Mouse (Mus musculus) testis, adult 2 months (tissue): ENCODE data around the gene Prdm1. TPM values are rescaled to one million over a fixed set of nuclear protein-coding genes. Genes with fewer than 3 reads are reported as not detected.

Source experiments
- H3K27ac ChIP-seq: fragments of 200-500 bp; 2 replicates; pipeline ENCODE4 v1.5.1; 2012; ENCODE audit warnings: low read depth, low read length; ENCODE audit not compliant: control insufficient read depth, insufficient read depth
- H3K27me3 ChIP-seq: fragments of 200-500 bp; 2 replicates; pipeline ENCODE4 v1.6.1; 2012; ENCODE audit warnings: mild to moderate bottlenecking, low read length, moderate library complexity; ENCODE audit not compliant: control insufficient read depth, insufficient read depth
- H3K36me3 ChIP-seq: fragments of 200-500 bp; 2 replicates; pipeline ENCODE4 v1.6.1; 2012; ENCODE audit warnings: mild to moderate bottlenecking, low read length; ENCODE audit not compliant: control insufficient read depth, insufficient read depth
- H3K4me1 ChIP-seq: fragments of 200-500 bp; 2 replicates; pipeline ENCODE4 v1.6.1; 2012; ENCODE audit warnings: low read length; ENCODE audit not compliant: control insufficient read depth, insufficient read depth
- H3K4me3 ChIP-seq: fragments of 200-500 bp; 2 replicates; pipeline ENCODE4 v1.5.1; 2012; ENCODE audit warnings: low read depth, mild to moderate bottlenecking, low read length, moderate library complexity, mixed read lengths; ENCODE audit not compliant: control insufficient read depth
- CTCF ChIP-seq: fragments of 200-500 bp; IDR thresholded peaks from 2 replicates; pipeline ENCODE4 v1.5.1; 2012; ENCODE audit warnings: low read depth, mild to moderate bottlenecking, inconsistent platforms, low read length, moderate library complexity; ENCODE audit not compliant: control insufficient read depth, insufficient read depth, insufficient replicate concordance
- POLR2A ChIP-seq: fragments of 200-500 bp; IDR thresholded peaks from 2 replicates; pipeline ENCODE4 v1.6.1; 2012; ENCODE audit warnings: low read depth, mild to moderate bottlenecking, inconsistent platforms, low read length, moderate library complexity; ENCODE audit not compliant: control insufficient read depth
- polyA plus RNA-seq: library from polyadenylated mRNA; depleted of rRNA; stranded (reverse); fragments of >200 nt; gene quantifications from 2 replicates; pipeline ENCODE4 v1.2.3, GENCODE M21; 2012

The Prdm1 gene
- polyA plus RNA-seq, 1 experiment: 0.04 TPM

GRCm38 (mm10) chr10:44511029-44511428 is 17.3 kb downstream of the Prdm1 start:
- Histone ChIP-seq H3K4me3 (no peak overlapping the region), H3K36me3 (no peaks in the 10 kb centered on the region), H3K27ac (no peak overlapping the region), H3K27me3 (no peaks in the 10 kb centered on the region), H3K4me1 (no peaks in the 10 kb centered on the region)
- TF ChIP-seq CTCF (no peak), POLR2A (no peak)

GRCm38 (mm10) chr10:44508649-44509048 is 19.7 kb downstream of the Prdm1 start:
- no peaks in the 10 kb centered on the region for H3K36me3 ChIP-seq
- H3K27ac ChIP-seq: no peak overlapping the region

GRCm38 (mm10) chr10:44507984-44508383 is 20.3 kb downstream of the Prdm1 start:
- Histone ChIP-seq H3K27ac (no peak overlapping the region), H3K27me3 (no peaks in the 10 kb centered on the region), H3K4me1 (no peaks in the 10 kb centered on the region), H3K36me3 (no peaks in the 10 kb centered on the region), H3K4me3 (no peak overlapping the region)
- no peak for TF ChIP-seq CTCF

More at GRCm38 (mm10) chr10:44508649-44509048, 19.7 kb downstream of the Prdm1 start:
- no peaks in the 10 kb centered on the region for H3K27me3 ChIP-seq
- H3K4me1 ChIP-seq: no peaks in the 10 kb centered on the region
- TF ChIP-seq CTCF: no peak
- TF ChIP-seq POLR2A: no peak
- no peak overlapping the region for H3K4me3 ChIP-seq

GRCm38 (mm10) chr10:44502891-44503290 is 25.4 kb downstream of the Prdm1 start:
- TF ChIP-seq POLR2A (no peak), CTCF (no peak)
- Histone ChIP-seq H3K4me3 (no peak overlapping the region), H3K36me3 (no peaks in the 10 kb centered on the region), H3K27me3 (no peaks in the 10 kb centered on the region), H3K27ac (no peak overlapping the region), H3K4me1 (no peaks in the 10 kb centered on the region)

GRCm38 (mm10) chr10:44499897-44500519 is 28.3 kb downstream of the Prdm1 start:
- no peaks in the 10 kb centered on the region for H3K27me3 ChIP-seq

GRCm38 (mm10) chr10:44493818-44494492 is 34.3 kb downstream of the Prdm1 start:
- no peaks in the 10 kb centered on the region for H3K36me3 ChIP-seq
- TF ChIP-seq CTCF (no peak), POLR2A (no peak)
- no peak overlapping the region for H3K4me3 ChIP-seq
- no peaks in the 10 kb centered on the region for H3K27me3 ChIP-seq
- no peak overlapping the region for H3K27ac ChIP-seq
- no peaks in the 10 kb centered on the region for H3K4me1 ChIP-seq

More at GRCm38 (mm10) chr10:44499897-44500519, 28.3 kb downstream of the Prdm1 start:
- TF ChIP-seq POLR2A (no peak), CTCF (no peak)
- no peaks in the 10 kb centered on the region for H3K36me3 ChIP-seq
- H3K4me1 ChIP-seq: no peaks in the 10 kb centered on the region
- H3K27ac ChIP-seq: no peak overlapping the region
- H3K4me3 ChIP-seq: no peak overlapping the region

GRCm38 (mm10) chr10:44492815-44493525 is 35.3 kb downstream of the Prdm1 start:
- H3K4me3 ChIP-seq: no peak overlapping the region
- H3K27me3 ChIP-seq: no peaks in the 10 kb centered on the region
- TF ChIP-seq POLR2A: no peak
- no peak overlapping the region for H3K27ac ChIP-seq
- no peaks in the 10 kb centered on the region for H3K36me3 ChIP-seq
- H3K4me1 ChIP-seq: no peaks in the 10 kb centered on the region
